Mouse (Mus musculus): ENCODE measurements at regions not wholly inside any gene's neighbourhood (a gene's known extent, or its start where the extent isn't known, plus 50 kb on each side); places are given as distances from the start of the nearest gene placed in this dataset.

GRCm38 (mm10) chr8:15487579-15487978, 441.7 kb upstream of the BB014433 start:
- DNase-seq (ENCODE audit: low spot score), result no peak

- no peak for DNase-seq (ENCODE audit: low spot score)
Measured at GRCm38 (mm10) chr8:15470561-15470960, 424.7 kb upstream of the BB014433 start.

DNA sequence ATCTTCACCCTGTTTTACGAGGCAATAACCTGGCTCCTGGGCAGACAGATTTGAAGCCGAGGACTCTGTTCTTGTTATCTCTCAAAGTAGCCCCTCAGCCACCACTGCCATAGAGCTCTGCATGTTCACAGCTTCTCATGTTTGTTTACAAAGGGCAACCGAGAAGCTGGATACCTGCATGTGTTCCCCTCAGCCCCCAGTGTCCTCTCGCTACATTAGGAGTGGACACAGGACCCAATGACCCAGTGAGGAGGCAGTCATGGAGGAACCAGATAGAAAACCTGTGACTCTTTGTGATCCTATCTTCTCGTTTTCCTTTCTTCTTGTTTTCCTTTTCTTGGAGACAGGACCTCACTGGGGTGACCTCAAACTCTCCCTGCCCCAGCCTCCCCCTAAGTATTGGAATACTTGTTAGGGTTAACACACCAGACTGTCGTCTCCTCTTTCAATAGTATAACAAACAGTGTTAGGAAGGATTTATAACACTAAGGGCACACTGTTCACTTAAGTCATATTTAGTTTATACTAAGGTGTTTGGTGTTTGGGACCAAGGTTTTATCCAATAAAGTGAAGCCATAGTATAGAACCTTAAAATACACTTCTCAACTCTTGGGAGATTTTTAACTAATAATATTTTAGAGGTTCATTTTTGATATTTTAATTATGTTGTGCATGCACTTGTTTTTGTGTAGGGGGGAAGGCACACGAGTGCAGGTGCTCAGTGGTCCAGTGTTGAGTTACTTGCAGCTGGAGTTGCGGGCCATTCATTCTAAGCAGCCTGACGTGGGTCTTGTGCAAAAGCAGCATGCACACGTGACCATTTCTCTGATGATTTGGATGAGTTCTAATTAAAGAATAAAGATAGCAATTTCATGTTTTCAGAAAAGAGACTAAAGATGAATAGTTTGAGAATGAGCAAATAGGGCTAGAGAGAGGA, 422.9 kb upstream of the BB014433 start:
- no peak for DNase-seq (ENCODE audit: low spot score)

- DNase-seq (ENCODE audit: low spot score), result no peak
Measured at GRCm38 (mm10) chr8:15438546-15438945, 392.7 kb upstream of the BB014433 start.

DNA sequence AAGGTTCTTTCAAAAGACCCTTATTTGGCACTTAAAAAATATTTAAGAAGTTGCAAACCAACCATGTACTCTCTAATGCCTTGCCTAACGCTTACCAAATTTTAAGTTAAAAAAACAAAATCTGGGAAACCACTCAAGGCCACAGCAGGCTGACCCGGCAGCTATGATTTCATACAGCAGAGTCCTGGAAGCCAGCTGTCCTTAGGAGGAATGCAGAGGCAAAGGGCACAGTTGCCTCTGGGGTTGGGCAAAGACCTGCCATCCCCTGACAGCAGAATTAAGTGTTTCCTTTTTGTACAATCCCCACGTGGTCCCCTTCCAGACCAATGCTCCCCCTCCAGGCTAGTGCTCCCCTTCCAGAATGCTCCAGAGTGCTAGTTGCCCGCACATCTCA, 348.8 kb upstream of the BB014433 start:
- DNase-seq (ENCODE audit: low spot score), result peak; percentile 3

DNA sequence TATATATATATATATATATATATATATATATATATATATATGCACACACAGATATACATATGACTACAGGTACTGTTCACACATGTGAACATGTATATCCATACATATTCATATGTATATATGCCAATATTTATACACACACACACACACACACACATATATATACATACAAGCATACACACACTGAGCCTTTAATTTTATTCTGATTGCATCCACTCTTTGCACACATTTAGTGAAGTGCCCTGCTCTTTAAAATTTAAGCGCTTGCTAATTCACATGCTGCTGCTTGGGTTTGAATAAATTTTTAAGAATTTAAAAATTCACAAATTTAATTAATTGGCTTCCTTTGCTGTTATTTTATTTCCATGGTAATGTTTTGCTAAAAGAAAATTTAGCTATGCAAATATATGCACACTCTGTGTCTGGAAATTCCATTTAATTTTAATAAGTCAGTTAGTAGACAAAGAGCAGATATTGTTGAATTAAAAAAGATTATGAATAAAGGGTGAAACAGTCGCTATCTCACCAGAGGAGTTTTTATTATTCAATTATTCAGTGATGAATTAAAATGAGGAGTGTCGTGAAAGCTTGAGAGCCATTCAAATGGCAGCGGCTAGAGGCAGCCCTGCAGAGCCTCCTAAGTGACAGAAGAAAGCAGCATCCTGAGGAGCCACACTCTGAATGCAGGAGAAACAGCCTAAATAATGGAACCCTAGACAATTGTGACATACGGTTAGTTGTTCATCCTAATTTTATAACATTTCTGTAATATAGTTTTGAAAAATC, 348.3 kb upstream of the BB014433 start:
- no peak for DNase-seq (ENCODE audit: low spot score)

DNA sequence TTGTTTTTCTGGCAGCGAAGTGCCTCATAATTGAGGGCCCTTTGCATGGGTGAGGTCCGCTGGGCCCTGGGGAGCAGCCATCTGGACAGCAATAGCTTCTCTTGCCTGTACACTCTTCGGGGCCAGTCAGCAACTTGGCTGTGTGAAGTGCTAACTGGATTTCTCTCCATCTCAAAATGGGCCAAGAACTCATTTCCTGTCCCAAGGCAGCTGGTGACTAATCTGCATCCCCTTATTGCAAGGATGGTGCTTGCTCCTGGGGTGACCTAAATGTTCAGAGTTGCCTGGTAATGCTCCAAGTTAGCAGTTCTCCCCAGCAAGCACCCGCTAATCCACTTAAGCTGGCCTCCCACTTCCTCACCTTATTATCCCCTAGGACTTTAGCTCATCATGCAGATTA, 346.2 kb upstream of the BB014433 start:
- no peak for DNase-seq (ENCODE audit: low spot score)

DNA sequence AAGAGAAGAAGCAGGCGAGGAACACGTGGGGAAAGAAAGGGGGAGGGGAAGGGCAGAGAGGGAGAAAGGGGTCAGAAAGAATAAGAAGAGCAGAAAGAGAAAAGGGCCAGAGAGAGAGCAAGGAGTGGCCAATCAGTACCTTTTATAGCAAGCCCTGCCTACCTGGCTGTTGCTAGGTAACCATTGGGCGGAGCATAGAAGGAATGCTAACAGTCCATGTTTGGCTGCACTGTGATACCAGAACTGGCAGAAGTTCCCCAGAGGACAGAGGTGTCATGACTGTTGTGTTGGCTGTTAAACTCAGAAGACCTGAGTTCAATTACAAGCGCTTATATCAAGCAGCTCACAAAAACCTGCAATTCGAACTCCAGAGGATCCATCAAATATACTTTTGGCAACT, 342.9 kb upstream of the BB014433 start:
- DNase-seq (ENCODE audit: low spot score), result no peak

DNA sequence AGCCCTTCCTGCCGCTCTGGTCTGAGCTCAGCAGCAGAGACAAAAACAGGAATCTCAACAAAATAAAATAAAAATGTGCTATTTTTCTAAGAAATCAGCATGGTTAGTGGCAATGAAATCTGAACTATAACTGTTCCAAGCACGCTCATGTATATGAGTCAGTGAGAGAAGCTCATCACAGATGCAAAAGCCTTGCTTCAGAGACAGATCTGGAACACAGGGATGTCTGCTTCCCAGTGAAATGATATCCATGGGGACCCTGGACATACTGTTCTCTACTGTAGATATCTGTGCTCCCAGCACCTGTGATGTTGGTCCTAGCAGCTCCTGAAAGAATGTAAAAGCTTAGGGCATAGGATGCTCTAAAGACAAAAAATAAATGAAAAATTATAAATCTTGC, 321.2 kb upstream of the BB014433 start:
- no peak for DNase-seq (ENCODE audit: low spot score)

- no peak for DNase-seq (ENCODE audit: low spot score)
Measured at GRCm38 (mm10) chr8:15364546-15364945, 318.7 kb upstream of the BB014433 start.

- no peak for DNase-seq (ENCODE audit: low spot score)
Measured at GRCm38 (mm10) chr8:15344151-15344550, 298.3 kb upstream of the BB014433 start.

GRCm38 (mm10) chr8:15343616-15344015, 297.7 kb upstream of the BB014433 start:
- no peak for DNase-seq (ENCODE audit: low spot score)

- no peak for DNase-seq (ENCODE audit: low spot score)
Measured at GRCm38 (mm10) chr8:15334532-15334931, 288.7 kb upstream of the BB014433 start.

- DNase-seq (ENCODE audit: low spot score), result no peak
Measured at GRCm38 (mm10) chr8:15327312-15327711, 281.4 kb upstream of the BB014433 start.

GRCm38 (mm10) chr8:15323421-15323820, 277.5 kb upstream of the BB014433 start:
- no peak for DNase-seq (ENCODE audit: low spot score)

DNA sequence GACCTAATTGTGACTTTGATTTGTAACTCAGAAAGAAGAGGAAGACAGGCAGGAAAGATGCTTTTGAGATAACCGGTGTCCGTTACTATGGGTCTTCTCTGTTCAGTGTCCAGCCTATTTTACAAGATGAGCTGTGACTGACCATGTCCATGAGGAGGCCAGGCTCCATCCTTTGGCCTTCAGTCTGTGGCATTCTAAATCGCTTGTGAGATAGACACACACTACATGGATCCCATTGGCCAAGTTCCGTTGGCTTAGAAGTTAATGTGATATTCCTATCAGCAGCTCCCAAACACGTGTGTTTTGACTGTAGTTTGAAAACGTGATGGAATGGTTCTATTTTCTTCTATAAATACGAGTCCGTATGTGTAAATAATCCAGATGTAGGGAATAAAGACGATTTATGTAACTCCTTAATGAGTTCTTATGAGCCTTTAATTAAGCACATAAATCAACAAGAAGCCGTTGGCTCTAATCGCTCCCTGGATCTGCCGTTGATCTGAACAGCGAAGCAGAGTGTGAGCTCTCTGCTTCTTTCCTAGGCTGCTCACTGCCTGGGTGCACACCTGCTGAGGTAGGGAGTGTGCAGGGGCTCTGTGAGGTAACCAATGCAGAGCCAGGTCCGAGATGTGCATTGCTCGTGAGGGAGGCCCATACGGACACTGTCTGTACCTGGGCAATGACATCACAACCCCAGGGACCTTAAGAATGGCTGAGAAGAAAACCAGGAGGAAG, 272.4 kb upstream of the BB014433 start:
- no peak for DNase-seq (ENCODE audit: low spot score)

DNA sequence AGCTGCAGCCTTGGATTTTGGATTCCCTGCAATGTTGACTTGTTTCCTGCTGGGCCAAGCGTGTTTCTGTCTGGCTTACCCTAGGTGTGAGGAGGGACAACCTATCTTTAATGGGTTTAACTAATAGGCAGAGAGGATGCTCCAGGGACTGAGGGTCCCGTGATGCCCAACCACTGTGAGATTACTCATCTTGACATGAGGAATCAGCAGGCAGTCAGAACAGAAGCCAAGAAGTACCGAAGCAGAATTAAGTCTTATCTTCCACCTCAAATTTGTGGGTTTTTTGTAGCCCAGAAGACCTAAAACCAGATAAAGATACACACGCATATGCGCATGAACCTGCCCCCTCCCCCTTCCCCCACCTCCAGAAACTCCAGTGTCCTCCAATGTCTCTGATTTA, 267.6 kb upstream of the BB014433 start:
- DNase-seq (ENCODE audit: low spot score), result no peak

- DNase-seq (ENCODE audit: low spot score), result no peak
Measured at GRCm38 (mm10) chr8:15311509-15311908, 265.6 kb upstream of the BB014433 start.

- no peak for DNase-seq (ENCODE audit: low spot score)
Measured at GRCm38 (mm10) chr8:15311045-15311444, 265.2 kb upstream of the BB014433 start.

GRCm38 (mm10) chr8:15304143-15304677, 258.3 kb upstream of the BB014433 start:
- DNase-seq (ENCODE audit: low spot score), result no peak

DNA sequence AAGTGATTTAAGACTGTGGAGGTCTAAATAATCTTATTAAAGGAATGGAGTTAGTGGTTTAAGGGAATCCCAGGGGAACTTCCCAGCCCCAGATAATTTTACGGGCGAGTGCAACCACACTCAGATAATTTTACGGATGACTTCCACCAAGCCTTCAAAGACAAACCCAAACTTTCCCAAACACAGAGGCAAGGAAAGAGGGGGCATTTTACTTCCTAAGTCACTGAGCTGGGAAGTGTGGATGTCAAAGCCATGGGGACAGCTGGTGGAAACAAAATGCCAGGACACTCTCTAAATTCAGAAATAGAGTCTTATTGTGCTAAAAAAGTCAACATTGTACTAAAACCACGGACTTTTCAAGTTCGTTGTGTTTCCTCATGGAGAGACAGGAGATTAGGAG, 227.9 kb upstream of the BB014433 start:
- DNase-seq (ENCODE audit: low spot score), result no peak

Measured in adipocyte (in vitro differentiated cells).